Mouse (Mus musculus): ENCODE measurements around the gene Zfp536.

DNA sequence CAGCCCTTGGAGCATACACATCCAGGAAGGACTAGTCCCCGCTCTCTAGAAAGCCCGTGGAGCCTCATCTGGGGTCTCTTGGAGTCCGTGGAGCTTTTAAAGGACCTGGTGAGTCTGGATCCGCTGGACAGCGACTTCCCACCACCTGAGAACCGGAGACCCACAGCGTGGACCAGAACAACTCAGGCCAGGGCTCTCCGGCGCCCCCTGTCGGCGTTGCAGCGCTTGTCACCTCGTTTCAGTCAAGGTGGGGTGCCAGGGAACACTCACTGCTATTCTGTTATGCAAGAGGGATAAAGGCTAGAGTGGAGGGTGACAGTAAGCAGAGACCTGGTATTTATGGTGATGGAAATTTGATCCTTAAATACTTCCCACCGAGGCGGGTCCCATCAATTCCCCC lies 2.1 kb upstream of the Zfp536 start:
- 0 out of 2 replicates have a peak, but pooled peaks have one; percentile 31 for TF ChIP-seq CTCF (IDR thresholded peaks at IDR 0.05; ENCODE audit: low read depth, low read length)
- TF ChIP-seq POLR2A (IDR thresholded peaks at IDR 0.05; ENCODE audit: borderline replicate concordance, low read depth, low read length) = no peak

Data from bone marrow macrophage, adult 2 months (primary cell).